Mouse (Mus musculus) kidney, adult 11 months (tissue): ENCODE measurements at regions not wholly inside any gene's neighbourhood (a gene's known extent, or its start where the extent isn't known, plus 50 kb on each side); places are given as distances from the start of the nearest gene placed in this dataset.

Experiments used
- DNase-seq: peaks from one replicate; pipeline ENCODE4 v3.0.0; 2022

DNA sequence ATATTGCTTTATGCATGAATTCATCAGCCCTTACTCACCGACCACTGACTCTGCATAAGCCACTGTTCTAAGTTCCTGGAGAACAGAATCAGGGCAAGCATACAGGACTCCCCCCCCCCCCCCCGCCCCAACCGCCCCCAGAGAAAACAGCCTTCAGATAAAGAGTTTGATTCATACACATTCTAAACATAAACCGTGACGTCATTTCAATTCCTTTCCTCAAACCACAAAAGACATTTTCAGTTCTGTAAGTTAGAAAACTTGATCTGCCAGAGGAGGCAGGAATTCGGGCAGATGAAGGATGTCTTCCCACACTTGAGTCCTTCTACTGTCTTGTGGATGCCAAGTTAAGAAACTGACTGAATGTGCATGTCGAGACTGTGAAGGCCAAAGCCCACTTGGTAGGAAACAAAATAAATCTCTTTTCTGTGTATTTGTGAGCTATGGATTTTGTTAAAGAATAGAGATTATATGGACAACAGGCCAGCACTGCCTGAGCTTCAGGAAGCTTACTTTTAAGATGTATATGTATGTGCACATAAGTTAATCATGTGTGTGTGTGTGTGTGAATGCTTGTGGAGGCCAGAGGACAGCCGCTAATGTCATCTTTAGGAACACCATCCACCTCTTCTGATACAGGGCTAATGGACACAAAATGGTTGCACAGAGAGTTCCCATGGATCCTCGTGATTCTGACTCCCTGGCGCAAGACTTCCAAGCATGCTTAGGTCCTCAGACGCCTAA, 202.4 kb downstream of the Sox4 start:
- DNase-seq = no peak

- DNase-seq = no peak
These were observed 213.3 kb downstream of the Sox4 start for GRCm38 (mm10) chr13:28740158-28740670.

GRCm38 (mm10) chr13:28738160-28739100, 215.1 kb downstream of the Sox4 start:
- DNase-seq = peak; percentile 62

DNA sequence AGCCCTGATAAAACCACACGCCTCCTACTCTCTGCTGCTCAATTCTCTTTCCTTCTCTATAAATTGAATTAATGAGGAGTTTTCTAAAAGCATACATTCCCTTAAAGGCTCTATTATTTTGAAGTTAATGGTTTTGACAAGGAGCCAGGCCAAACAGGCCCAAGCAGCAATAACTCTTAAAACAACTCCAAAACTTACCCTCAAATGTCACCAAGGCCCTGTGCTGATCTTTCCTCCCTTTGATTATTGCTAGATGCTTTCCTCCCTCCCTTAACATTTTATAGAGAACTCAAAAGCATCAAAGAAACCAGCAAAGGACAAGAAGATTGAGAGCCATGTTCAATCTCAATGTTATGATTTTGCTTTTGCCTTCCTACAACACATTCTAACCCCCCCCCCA, 221.0 kb downstream of the Sox4 start:
- DNase-seq = no peak

- DNase-seq = peak; percentile 44
These were observed 221.5 kb downstream of the Sox4 start for GRCm38 (mm10) chr13:28732036-28732435.

- DNase-seq = no peak
These were observed 223.4 kb downstream of the Sox4 start for GRCm38 (mm10) chr13:28730059-28730580.

DNA sequence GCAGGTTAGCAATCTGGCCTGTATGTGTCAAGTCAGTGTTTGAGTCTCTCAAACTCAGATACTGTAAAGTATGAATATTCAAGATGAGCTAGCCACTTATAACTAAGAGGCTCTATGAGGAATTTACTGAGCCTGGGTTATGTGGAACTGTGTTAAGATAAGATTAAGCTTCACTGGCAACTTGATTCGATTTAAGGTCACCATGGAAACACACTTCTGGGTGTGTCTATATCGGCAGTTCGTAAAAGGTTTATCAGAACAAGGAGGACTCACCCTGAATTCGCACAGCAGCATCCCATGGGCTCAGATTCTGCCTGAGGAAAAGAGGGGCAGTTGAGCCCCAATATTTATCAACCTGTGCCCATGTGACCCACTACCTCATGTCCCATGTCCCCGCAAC, 224.7 kb downstream of the Sox4 start:
- no peak for DNase-seq

GRCm38 (mm10) chr13:28724300-28724699, 229.2 kb downstream of the Sox4 start:
- DNase-seq = peak; percentile 38

GRCm38 (mm10) chr13:28722074-28722473, 231.4 kb downstream of the Sox4 start:
- DNase-seq = no peak

- DNase-seq = no peak
These were observed 231.9 kb downstream of the Sox4 start for GRCm38 (mm10) chr13:28721548-28721981.

GRCm38 (mm10) chr13:28720639-28721239, 232.8 kb downstream of the Sox4 start:
- DNase-seq = no peak

DNA sequence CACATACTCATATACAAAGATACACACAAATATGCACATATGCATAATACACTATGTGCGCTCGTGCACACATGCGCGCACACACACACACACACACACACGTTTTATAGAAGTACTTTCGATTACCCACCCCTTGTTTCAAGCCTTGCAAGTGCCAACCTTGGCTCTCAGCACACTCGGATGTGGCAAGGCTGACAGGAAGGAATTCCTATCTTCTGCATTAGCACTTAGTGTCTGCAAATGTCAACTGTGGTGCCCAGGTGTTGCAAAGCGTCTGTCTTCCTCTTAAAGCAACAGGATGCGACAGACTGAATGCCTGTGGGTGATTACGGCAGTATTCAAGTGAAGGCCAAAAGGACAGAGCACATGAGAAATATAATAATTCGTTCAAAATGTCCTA, 233.3 kb downstream of the Sox4 start:
- DNase-seq = no peak

GRCm38 (mm10) chr13:28718868-28719265, 234.6 kb downstream of the Sox4 start:
- DNase-seq = no peak

GRCm38 (mm10) chr13:28718169-28718867, 235.2 kb downstream of the Sox4 start:
- peak; percentile 16 for DNase-seq

GRCm38 (mm10) chr13:28717404-28717803, 236.1 kb downstream of the Sox4 start:
- DNase-seq = no peak

DNA sequence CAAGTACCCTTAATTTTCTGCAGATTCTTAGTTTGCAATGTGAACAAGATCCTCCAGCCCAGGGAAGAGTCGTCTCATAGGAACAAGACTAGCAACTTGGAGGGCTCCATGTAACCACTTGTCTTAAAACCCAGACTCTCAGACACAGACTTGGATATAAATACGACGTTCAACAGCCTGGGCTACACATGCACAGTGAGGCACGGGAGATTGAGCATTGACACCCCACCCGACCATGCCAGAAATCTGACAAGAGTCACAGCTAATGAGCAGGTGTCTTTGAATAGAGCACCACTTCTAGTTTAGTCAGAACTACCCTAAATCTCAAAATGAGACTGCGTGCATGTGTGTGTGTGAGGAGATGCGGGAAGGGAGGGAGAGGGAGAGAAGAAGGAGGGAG, 243.5 kb downstream of the Sox4 start:
- no peak for DNase-seq

DNA sequence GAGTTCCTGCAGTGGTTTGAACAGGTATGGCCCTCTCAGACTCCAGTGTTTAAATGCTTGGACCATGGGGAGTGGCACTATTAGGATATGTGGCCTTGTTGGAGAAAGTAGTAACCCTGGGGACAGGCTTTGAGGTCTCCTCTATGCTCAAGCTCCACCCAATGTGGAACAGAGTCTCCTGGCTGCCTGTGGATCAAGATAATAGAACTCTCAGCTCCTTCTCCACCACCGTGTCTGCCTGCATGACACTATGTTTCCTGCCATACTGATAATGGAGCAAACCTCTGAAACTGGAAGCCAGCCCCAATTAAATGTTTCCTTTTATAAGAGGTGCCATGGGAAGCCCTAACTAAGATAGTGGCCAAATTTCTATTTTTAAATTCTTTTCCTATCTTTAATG, 252.2 kb downstream of the Sox4 start:
- no peak for DNase-seq

DNA sequence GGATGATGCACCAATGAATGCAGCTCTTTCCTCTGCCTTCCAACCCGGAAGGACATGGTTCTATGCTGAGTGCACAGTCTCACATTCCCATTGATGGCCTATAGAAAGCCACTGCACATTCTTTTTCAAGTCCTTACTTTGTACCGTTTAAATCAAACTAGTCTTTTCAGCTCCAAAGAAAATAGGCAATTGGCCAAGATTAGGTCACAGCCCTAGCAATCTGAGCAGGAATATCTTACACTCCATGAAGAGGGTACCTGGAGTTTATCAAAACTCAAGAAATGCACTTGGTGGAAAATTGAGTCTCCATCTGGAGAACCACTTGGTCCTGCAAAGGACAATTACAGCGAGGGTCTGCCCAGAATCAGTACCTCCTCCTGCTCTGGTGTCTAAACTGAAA, 253.4 kb downstream of the Sox4 start:
- no peak for DNase-seq

- DNase-seq = no peak
These were observed 254.0 kb downstream of the Sox4 start for GRCm38 (mm10) chr13:28699490-28700032.

DNA sequence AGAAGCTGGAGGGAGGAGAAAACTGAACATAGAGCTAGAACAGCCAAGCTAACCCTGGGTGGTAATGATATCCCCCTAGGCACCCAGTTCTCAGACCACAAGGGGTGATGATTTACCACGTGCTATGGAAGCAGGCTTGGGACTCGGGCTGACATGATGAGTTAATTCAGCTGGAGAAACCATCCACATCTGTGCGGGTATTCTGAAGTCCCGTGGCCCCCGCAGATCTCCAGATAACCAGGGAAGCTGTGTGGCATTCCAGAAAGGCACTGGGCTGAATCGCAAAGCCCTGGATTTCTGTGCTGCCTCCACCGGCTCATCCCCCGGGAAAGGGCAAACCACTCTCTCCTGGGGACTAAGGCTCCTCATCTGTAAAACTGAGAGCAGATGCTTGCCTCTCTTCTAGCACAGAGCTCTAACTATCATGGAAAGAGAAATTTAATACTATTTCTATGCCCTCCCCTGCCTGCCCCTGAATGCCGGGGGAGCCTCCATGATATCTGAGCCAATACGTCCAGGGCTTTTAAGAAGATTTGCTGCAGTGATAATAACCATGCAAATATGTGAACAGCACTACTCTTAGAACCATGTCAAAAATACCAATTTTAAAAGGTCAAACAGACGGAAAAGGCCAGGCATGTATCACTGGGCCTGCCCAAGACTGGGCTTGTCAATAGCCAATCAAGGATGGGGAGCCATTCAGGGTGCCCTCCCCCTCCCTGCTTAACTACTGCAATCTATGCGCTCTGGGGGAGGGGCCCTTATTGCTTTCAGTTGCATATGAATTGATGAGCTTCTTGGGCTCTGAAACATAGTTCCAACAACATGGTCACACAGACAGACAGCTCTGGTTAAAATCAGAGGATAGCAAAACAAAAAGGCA, 255.5 kb downstream of the Sox4 start:
- no peak for DNase-seq

- DNase-seq = no peak
These were observed 260.4 kb downstream of the Sox4 start for GRCm38 (mm10) chr13:28693078-28693477.
